Mouse (Mus musculus) liver, embryonic 12.5 days (tissue): ENCODE measurements around the gene Gm10153. TPM values are rescaled to one million over a fixed set of nuclear protein-coding genes. Genes with fewer than 3 reads are reported as not detected.
"Not testable (repeated sequence)": the region's sequence is repeated elsewhere in the genome, so short reads cannot be mapped to it uniquely, and the experiment has no call there.

ENCODE experiments used
- ATAC-seq: fragments of 200-750 bp; cut with Nextera tagmentation; 2 replicates; pipeline ENCODE4 v1.8.0; 2017; ENCODE audit warnings: moderate number of reproducible peaks, mild to moderate bottlenecking, moderate library complexity
- H3K27ac ChIP-seq: fragments of 300-500 bp; sonication (generic); 2 replicates; pipeline ENCODE4 v1.5.1; 2016; ENCODE audit warnings: mild to moderate bottlenecking
- H3K27me3 ChIP-seq: fragments of 300-500 bp; sonication (generic); replicated peaks from 2 replicates; pipeline ENCODE4 v1.6.1; 2016; ENCODE audit warnings: mild to moderate bottlenecking, moderate library complexity
- H3K36me3 ChIP-seq: fragments of 300-500 bp; sonication (generic); 2 replicates; pipeline ENCODE4 v1.6.1; 2016; ENCODE audit warnings: mild to moderate bottlenecking, moderate library complexity
- H3K4me1 ChIP-seq: fragments of 300-500 bp; sonication (generic); 2 replicates; pipeline ENCODE4 v1.6.1; 2016
- H3K4me2 ChIP-seq: fragments of 300-500 bp; sonication (generic); 2 replicates; pipeline ENCODE4 v1.6.1; 2016; ENCODE audit warnings: mild to moderate bottlenecking, moderate library complexity
- H3K4me3 ChIP-seq: fragments of 300-500 bp; sonication (generic); 2 replicates; pipeline ENCODE4 v1.5.1; 2016; ENCODE audit warnings: mild to moderate bottlenecking, moderate library complexity
- H3K9ac ChIP-seq: fragments of 300-500 bp; sonication (generic); 2 replicates; pipeline ENCODE4 v1.6.1; 2016; ENCODE audit warnings: mild to moderate bottlenecking, moderate library complexity
- H3K9me3 ChIP-seq: fragments of 300-500 bp; sonication (generic); replicated peaks from 2 replicates; pipeline ENCODE4 v1.6.1; 2016; ENCODE audit warnings: mild to moderate bottlenecking, moderate library complexity
- WGBS: fragments of 180-500 bp; shearing (Covaris S2); methylation state at CpG from one replicate; pipeline ENCODE4 v1.1.7; 2016; ENCODE audit not compliant: insufficient replicate concordance; 5-methylcytosine and 5-hydroxymethylcytosine counted together
- polyA plus RNA-seq: library from polyadenylated mRNA; unstranded; fragments of >200 nt; fragmentation: Nextera tagmentation; extraction: Ambion mirVana; gene quantifications from 2 replicates; pipeline ENCODE4 v1.2.1, GENCODE M21; 2016

Gm10153 gene
- polyA plus RNA-seq, 1 experiment from 2014 or later = not detected

- H3K4me1 ChIP-seq = not testable (repeated sequence)
Measured at GRCm38 (mm10) chr7:142175905-142176304, 14.3 kb downstream of the Gm10153 start, which contains the start of gene Krtap5-2. Gene Krtap5-2 (minus strand): TSS chr7:142176005.

GRCm38 (mm10) chr7:142169836-142170235, 20.4 kb downstream of the Gm10153 start:
- H3K27me3 ChIP-seq = no peaks in the 10 kb centered on the region; the same call in 1 of the 2 replicates
- H3K27ac ChIP-seq = no peak overlapping the region
- no peak overlapping the region for H3K9ac ChIP-seq
- H3K4me3 ChIP-seq = no peak overlapping the region
- no peak for ATAC-seq
- no peaks in the 10 kb centered on the region for H3K4me1 ChIP-seq
- H3K4me2 ChIP-seq = no peak overlapping the region
- H3K9me3 ChIP-seq = no peaks in the 10 kb centered on the region
- no peaks in the 10 kb centered on the region for H3K36me3 ChIP-seq
- WGBS = 31% methylated on average over 3 of the region's 3 CpGs

More at GRCm38 (mm10) chr7:142175905-142176304, 14.3 kb downstream of the Gm10153 start, which contains the start of gene Krtap5-2:
- not testable (repeated sequence) for H3K27ac ChIP-seq, ATAC-seq, H3K4me2 ChIP-seq, H3K4me3 ChIP-seq, H3K9ac ChIP-seq, H3K36me3 ChIP-seq, H3K9me3 ChIP-seq, H3K27me3 ChIP-seq

DNA sequence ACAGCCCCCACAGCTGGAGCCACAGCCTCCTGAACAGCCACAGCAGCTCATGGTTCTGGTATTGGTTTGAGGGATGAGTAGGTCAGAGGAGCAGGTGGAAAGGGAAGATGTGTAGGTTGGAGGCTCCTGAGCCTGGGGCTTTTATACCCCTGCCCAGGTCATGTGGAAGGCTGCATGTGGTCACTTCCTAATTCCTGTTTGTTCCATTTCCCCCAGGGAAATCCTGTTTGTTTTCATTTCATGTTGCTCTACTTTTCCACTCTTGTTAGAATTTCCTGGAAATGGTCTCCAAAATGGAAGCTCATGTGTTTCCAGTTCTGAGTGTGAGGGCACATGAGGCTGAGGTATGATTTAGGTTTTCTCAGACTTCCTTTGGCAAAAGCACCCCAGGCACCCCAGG, 24.6 kb downstream of the Gm10153 start, which contains the start of gene Gm4553:
Gene Gm4553 (minus strand): TSS at position 101 of the 400 bp plus-strand sequence.
- ATAC-seq = not testable (repeated sequence)

DNA sequence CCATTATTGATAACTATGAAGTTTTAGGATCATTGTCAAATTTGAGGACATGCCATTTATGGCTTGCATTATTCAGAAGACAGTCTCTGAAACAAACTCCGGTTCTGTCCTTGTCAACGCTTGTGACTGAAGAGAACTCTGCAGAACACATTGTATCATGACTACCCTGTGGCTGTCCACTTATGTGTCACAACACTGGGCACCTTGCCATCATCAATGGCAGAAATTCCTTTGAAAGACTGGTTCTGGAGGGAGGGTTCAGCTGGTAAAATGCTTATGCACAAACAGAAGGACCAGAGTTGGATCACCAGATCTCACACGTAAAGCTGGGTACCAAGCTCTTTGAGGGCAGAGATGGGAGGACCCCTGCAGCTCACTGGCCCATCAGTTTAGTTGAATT, 30.8 kb downstream of the Gm10153 start:
- ATAC-seq = no peak
- Histone ChIP-seq H3K36me3 (no peaks in the 10 kb centered on the region), H3K9me3 (no peaks in the 10 kb centered on the region), H3K4me2 (no peak overlapping the region), H3K27me3 (no peaks in the 10 kb centered on the region), H3K4me3 (no peak overlapping the region), H3K4me1 (no peaks in the 10 kb centered on the region), H3K9ac (no peak overlapping the region), H3K27ac (no peak overlapping the region)
- 77% methylated on average over 3 of the region's 3 CpGs for WGBS

More for the DNA sequence above, 24.6 kb downstream of the Gm10153 start, which contains the start of gene Gm4553:
- not testable (repeated sequence) for H3K9ac ChIP-seq, H3K27ac ChIP-seq, H3K9me3 ChIP-seq, H3K4me2 ChIP-seq, H3K27me3 ChIP-seq, H3K36me3 ChIP-seq, H3K4me3 ChIP-seq, H3K4me1 ChIP-seq

- not testable (repeated sequence) for ATAC-seq, H3K27me3 ChIP-seq, H3K4me3 ChIP-seq, H3K9ac ChIP-seq, H3K9me3 ChIP-seq, H3K4me2 ChIP-seq, H3K27ac ChIP-seq, H3K4me1 ChIP-seq, H3K36me3 ChIP-seq
- WGBS = 28% methylated on average over 2 of the region's 2 CpGs
Measured at GRCm38 (mm10) chr7:142157013-142157412, 33.2 kb downstream of the Gm10153 start, which contains the start of gene Gm29735. Gene Gm29735 (minus strand): TSS chr7:142157113.

DNA sequence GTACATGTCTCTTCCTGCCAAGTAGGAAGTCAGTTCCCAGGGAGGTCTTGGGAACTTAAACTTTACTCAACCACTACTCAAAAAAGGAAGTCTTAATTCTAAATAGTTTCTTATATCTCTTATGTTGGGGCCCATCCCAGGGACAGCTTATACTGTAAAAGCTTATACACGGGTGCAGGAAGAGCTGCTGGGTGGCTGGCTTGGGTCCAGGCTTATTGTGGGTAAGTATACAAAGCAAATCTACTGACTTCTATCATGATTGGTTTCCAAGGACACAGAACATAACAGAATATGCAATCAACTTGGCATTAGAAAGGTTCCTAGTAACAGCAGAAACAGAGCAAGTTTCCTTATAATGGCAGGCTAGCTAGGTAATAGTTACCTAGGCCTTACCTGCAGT, 34.9 kb downstream of the Gm10153 start:
- H3K9ac ChIP-seq = no peak overlapping the region
- 48% methylated on average over 1 of the region's 1 CpGs for WGBS
- no peak for ATAC-seq
- no peak overlapping the region for H3K4me3 ChIP-seq
- no peak overlapping the region for H3K27ac ChIP-seq
- H3K27me3 ChIP-seq = no peaks in the 10 kb centered on the region
- H3K4me2 ChIP-seq = no peak overlapping the region
- no peaks in the 10 kb centered on the region for H3K9me3 ChIP-seq
- no peaks in the 10 kb centered on the region for H3K36me3 ChIP-seq
- H3K4me1 ChIP-seq = no peaks in the 10 kb centered on the region

DNA sequence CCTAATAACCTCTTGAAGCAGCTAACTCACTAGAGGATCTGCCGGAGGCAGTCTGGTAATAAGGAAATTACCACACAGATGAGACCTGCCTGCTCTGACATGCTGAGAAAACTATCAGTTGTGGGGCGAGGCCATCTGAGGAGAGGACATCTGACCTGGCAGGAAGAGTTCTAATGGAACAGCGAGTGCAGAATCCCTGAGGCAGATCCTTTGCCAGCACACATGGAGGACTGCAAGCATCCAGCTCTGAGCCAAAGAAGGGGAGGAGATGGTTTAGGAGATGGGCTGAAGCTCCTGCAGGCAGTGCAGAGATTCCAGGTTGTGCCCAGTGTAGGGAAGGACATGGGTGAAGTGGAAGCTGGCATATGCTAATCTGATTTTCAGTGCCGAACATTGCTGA, 38.0 kb downstream of the Gm10153 start:
- H3K4me2 ChIP-seq = no peak overlapping the region
- H3K9ac ChIP-seq = no peak overlapping the region
- H3K9me3 ChIP-seq = no peaks in the 10 kb centered on the region
- no peak overlapping the region for H3K4me3 ChIP-seq
- WGBS = 76% methylated on average over 4 of the region's 4 CpGs
- H3K36me3 ChIP-seq = no peaks in the 10 kb centered on the region
- no peaks in the 10 kb centered on the region for H3K4me1 ChIP-seq
- H3K27ac ChIP-seq = no peak overlapping the region
- no peak for ATAC-seq
- no peaks in the 10 kb centered on the region for H3K27me3 ChIP-seq

- H3K36me3 ChIP-seq = no peaks in the 10 kb centered on the region
- H3K4me3 ChIP-seq = no peak overlapping the region
- H3K27me3 ChIP-seq = 0 out of 2 replicates have a peak, but pooled peaks cover 5% of the 10 kb centered on the region
- no peak overlapping the region for H3K4me2 ChIP-seq
- no peak overlapping the region for H3K27ac ChIP-seq
- H3K4me1 ChIP-seq = no peaks in the 10 kb centered on the region
- ATAC-seq = no peak
- H3K9me3 ChIP-seq = no peaks in the 10 kb centered on the region
- no peak overlapping the region for H3K9ac ChIP-seq
Measured at GRCm38 (mm10) chr7:142148633-142149032, 41.6 kb downstream of the Gm10153 start.

GRCm38 (mm10) chr7:142146033-142146432, 44.2 kb downstream of the Gm10153 start:
- no peak overlapping the region for H3K27ac ChIP-seq
- WGBS = 0% methylated on average over 1 of the region's 1 CpGs
- H3K4me1 ChIP-seq = no peaks in the 10 kb centered on the region
- no peak overlapping the region for H3K4me3 ChIP-seq
- no peaks in the 10 kb centered on the region for H3K9me3 ChIP-seq
- H3K36me3 ChIP-seq = no peaks in the 10 kb centered on the region
- no peak for ATAC-seq
- 0 out of 2 replicates have a peak, but pooled peaks cover 5% of the 10 kb centered on the region for H3K27me3 ChIP-seq
- H3K9ac ChIP-seq = no peak overlapping the region
- H3K4me2 ChIP-seq = no peak overlapping the region

- 0 out of 2 replicates have a peak, but pooled peaks cover 5% of the 10 kb centered on the region for H3K27me3 ChIP-seq
- ATAC-seq = no peak
Measured at GRCm38 (mm10) chr7:142145413-142145940, 44.7 kb downstream of the Gm10153 start.

GRCm38 (mm10) chr7:142144507-142144906, 45.7 kb downstream of the Gm10153 start, which contains the start of gene Gm45337:
Gene Gm45337 (minus strand): TSS chr7:142144607.
- WGBS = 33% methylated on average over 1 of the region's 1 CpGs

More at GRCm38 (mm10) chr7:142145413-142145940, 44.7 kb downstream of the Gm10153 start:
- Histone ChIP-seq H3K4me1 (no peaks in the 10 kb centered on the region), H3K4me2 (no peak overlapping the region), H3K27ac (no peak overlapping the region), H3K9me3 (no peaks in the 10 kb centered on the region), H3K36me3 (no peaks in the 10 kb centered on the region), H3K9ac (no peak overlapping the region), H3K4me3 (no peak overlapping the region)
- WGBS = 37% methylated on average over 4 of the region's 4 CpGs

DNA sequence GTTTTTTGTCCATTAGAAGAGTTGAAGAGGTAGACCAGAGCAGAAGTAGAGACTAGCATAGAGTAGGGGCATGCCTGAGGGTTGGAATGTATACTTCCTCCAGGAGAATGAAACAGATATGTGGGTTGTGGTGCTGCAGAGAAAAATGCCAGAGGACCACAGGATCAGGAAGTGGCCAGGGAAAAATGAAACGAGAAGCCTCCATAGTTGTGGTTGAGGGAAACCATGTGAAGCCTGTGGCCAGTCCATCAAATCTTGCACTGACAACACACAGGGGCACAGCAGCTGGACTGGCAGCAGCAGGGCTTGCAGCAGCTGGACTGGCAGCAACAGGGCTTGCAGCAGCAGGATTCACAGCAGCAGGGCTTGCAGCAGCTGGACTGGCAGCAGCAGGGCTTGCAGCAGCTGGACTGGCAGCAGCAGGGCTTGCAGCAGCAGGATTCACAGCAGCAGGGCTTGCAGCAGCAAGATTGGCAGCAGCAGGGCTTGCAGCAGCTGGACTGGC, 46.6 kb downstream of the Gm10153 start:
- not testable (repeated sequence) for H3K9me3 ChIP-seq, H3K36me3 ChIP-seq, H3K27me3 ChIP-seq, H3K4me2 ChIP-seq, ATAC-seq, H3K4me1 ChIP-seq, H3K4me3 ChIP-seq, H3K27ac ChIP-seq, H3K9ac ChIP-seq
- WGBS = 8% methylated on average over 1 of the region's 1 CpGs

More at GRCm38 (mm10) chr7:142144507-142144906, 45.7 kb downstream of the Gm10153 start, which contains the start of gene Gm45337:
- no peak within 1 kb of the TSS for H3K4me3 ChIP-seq
- 0 out of 2 replicates have a peak, but pooled peaks cover 5% of the 10 kb centered on the region for H3K27me3 ChIP-seq
- no peak for ATAC-seq
- H3K4me2 ChIP-seq = no peak within 1 kb of the TSS
- H3K9ac ChIP-seq = no peak within 1 kb of the TSS
- H3K27ac ChIP-seq = no peak within 1 kb of the TSS
- H3K36me3 ChIP-seq = no peaks in the 10 kb centered on the region
- H3K4me1 ChIP-seq = no peaks in the 10 kb centered on the region
- no peaks in the 10 kb centered on the region for H3K9me3 ChIP-seq
